Mouse (Mus musculus) layer of hippocampus, adult 18-20 months (tissue): ENCODE measurements around the gene Pglyrp2. TPM values are rescaled to one million over a fixed set of nuclear protein-coding genes. Genes with fewer than 3 reads are reported as not detected.
A peak's percentile ranks its signal among the peaks of the same experiment; 100 is the strongest.

Experiments used
- DNase-seq, 2 experiments: peaks; one replicate each; pipeline ENCODE4 v3.0.0; 2022; ENCODE audit warnings: low spot score in 2 of 2
- long read RNA-seq: library from polyadenylated mRNA; stranded (forward); transcript quantifications from one replicate; pipeline ENCODE4 v2.0.0, GENCODE M21; 2021
- total RNA-seq, 2 experiments: library from RNA; stranded (reverse); gene quantifications; 2 replicates each; pipeline ENCODE4 v1.2.3; 2021

Pglyrp2 gene
- not detected for total RNA-seq
- long read RNA-seq, result 0 reads

DNA sequence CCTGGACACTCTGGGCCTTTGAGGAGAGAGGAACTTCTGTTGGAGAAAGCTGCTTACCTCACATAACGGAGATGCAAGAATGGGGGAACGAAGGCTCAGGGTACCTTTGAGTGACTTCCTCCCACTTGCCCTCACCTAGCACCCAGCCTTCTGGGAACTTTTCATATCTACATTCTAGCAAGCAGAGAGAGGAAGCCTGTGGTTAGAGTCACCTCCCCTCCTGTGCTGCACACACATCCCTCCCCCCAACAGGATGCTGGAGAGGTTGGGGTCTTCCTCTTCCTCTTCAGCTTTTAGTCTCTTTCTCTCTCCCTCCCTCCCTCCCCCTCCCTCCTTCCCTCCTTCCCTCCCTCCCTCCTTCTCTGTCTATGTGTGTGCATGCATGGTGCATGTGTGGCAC lies at the start of gene Pglyrp2:
Pglyrp2 (minus strand) TSS at position 134 of the 400 bp plus-strand sequence.
- no peak for DNase-seq

DNA sequence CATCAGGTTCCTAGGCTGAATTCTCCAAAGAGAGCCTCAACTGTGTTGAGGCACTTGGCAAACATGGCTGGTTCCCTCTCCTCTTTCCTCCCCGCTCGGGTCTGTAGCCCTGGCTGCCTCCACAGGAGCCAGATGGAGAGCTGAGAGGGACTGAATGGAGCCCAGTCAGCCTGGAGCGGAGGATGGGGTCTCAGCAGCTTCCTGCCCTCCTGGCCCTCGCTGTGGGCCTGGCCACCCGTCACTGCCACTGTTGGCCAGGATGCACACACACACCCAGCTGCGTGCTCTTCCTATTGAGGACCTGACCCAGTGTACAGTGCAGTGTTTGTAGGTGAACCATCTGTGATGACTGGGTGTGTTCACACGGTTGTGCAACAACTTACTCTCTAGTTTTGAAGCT lies 48.2 kb upstream of the Pglyrp2 start:
- peak; percentile 9 to 41 for DNase-seq

DNA sequence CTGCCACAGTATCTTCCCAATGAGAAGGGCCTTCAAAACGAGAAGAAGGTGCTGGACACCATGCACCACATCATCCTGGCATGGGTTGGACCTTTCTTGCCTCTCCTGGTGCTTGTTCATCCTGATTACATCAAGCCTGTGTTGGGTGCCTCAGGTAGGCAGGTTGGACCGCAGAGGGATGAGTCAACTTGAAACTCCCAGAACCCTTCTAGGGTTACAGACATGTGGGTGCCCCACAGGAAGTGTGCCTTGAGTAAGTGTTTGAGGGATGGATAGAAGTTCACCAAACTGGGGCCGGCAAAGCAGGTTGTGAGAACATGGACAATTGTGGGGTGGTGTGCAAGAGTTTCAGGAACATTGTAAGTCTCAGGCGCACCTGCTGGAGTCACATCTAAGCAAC lies 46.8 kb upstream of the Pglyrp2 start:
- DNase-seq, result no peak

DNA sequence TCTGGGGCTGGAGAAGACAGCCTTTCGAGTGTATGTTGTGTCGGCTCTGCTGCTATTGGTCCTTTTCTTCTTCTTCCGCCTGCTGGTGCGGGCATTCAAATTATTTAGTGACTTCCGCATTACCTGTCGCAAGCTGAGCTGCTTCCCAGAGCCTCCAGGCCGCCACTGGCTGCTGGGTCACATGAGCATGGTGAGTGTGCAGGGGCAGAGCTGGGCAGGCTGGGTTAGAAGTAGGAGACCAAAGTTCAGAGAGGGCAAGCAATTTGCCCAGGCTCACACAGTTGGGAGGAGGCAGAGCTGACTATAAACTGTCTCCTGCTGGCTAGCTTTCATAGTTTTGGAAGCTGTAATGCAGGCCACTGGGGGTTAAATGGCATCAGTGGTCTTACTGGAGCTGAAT lies 44.5 kb upstream of the Pglyrp2 start:
- no peak for DNase-seq

DNA sequence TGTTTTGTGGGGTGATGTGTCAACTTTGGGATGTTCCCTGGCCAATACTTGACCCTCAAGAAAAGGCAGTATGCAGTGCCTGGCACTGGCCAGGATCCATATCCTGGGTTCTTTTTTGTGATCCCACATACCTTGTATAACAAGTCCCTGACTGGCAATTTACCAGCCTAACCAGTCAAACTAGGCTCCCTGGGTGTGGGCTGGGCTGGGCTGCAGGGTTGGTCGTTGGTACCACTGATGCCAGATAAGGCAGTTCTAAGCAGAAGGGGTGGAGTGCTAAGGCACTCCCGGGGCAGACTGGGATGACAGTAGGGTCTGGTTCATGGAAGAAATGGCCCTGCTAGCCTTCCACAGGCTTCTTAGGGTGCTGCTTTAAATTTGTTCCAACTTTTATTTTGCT lies 31.0 kb upstream of the Pglyrp2 start:
- DNase-seq, result no peak

DNA sequence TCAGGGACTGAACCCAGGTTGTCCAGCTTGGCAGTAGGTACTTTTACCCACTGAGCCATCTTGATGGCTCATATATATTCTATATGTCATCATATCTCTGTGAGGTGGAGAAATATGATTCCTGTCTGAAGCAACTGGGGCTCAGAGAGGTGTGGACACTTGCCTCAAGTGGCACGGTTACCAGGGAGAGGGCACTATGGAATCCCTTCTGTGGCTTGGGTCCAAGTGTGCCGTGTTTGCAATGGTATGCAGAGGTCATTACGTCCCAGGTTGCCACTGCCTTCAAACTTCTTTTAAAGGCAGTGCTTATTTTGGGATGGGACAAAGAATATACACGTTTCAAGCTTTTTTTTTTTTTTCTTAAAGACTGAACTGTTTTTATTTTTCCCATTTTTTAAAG lies 30.2 kb upstream of the Pglyrp2 start:
- no peak for DNase-seq

DNA sequence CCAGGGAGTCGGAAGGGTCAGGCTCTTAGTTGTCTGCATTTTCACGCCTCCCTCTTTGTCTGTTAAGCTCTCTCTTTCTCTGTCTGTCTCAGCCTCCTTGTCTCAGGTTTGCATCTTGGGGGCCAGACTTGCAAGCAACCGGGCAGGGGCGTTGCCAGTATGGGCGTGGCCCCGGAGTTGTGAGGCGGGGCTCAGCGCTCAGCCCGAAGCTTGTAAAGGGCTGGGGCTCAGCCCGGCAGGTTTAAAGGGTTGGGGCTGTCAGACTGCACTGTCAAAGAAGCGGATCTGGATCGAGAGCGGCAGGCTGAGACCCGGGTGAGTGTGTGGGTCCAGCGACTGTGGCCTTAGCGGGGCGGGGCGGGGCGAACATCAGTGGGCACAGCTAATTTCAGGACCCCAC lies 28.5 kb upstream of the Pglyrp2 start, which contains the start of gene Cyp4f39:
Cyp4f39 (plus strand) TSS at position 242 of the 400 bp plus-strand sequence.
- DNase-seq, result no peak

DNA sequence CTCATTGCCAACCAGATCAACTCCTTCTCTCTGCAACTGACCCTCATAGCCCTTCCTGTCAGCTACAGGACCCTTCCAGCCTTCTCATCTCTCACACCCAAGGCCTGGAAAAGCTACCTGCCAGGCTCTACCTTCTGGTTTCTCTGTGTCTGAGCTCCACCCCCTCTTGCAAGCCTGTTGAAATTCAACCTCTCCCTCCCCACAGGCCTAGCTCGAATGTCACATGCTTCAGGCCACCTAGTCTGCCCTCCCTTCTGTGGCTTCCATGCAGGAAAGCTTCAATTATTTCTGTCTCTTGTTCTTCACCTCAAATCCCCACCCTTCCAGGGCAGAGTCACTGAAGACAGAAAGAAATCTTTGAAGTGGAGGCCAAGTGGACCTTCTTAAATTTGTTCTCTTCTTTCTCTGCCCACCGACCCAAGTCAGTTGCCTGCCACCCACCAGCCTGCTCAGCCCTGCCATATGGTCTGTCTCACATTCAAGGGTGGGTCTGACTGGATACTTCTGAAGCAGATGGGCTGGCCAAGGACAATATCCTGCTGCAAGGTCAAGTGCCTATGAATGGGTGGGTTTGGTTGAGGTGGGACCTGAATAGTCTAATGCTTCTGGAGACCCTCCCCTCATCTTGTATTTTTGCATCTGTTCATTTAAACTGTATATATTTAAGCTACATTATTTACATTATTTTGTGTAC lies 27.0 kb upstream of the Pglyrp2 start:
- DNase-seq, result no peak

DNA sequence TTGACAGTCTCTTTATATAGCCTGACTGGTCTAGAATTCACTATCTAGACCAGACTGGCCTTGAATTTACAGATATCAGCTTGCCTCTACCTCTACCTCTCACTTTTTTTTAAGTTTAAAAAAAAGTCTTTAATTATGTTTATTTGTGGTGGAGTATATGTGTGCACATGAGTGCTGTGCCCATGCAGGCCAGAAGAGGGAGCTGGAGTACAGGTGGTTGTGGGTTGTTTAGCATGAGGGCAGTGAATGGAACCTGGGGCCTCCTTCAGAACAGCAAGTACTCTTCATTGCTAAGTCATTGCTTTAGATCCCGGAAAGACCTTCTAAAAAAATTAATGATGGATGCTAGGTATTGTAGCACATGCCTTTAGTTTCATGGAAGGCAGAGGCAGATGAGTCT lies 25.1 kb upstream of the Pglyrp2 start:
- no peak for DNase-seq

DNA sequence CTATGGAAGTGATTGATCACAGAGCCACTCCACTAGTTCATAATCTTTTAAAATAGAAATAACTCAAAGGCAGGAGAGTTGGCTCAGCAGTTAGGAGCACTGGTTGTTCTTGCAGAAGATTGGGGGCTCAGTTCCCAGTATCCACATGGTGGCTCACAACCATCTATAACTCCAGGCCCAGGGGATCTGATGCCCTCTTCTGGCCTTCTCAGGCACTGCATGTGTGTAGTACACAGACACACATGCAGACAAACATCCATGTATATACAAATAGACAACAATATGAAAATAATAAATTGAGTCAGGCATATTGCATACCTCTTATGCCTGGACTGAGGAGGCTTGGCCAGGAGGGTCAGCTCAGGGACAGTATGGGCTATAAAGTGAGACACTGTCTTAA lies 23.2 kb upstream of the Pglyrp2 start:
- DNase-seq, result no peak

DNA sequence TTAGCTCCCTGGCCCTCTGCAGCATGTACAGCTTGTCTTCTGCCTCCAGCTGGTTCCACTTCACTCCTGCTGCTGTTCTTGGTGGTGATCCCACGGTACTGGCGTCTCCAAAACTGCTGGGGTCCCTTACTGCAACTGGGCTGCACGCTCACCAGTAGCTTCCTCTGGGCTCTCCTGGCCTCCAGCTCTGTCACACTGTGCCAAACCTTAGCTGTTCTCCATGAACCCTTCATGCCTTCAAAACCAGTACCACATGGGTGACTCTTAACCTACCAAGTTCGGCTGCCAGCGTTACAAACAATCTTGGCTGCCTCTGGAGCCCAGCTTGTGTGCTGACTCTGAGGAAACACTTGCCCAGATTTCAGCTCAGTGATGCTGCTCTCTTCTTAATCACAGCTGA lies 21.0 kb upstream of the Pglyrp2 start:
- no peak for DNase-seq

DNA sequence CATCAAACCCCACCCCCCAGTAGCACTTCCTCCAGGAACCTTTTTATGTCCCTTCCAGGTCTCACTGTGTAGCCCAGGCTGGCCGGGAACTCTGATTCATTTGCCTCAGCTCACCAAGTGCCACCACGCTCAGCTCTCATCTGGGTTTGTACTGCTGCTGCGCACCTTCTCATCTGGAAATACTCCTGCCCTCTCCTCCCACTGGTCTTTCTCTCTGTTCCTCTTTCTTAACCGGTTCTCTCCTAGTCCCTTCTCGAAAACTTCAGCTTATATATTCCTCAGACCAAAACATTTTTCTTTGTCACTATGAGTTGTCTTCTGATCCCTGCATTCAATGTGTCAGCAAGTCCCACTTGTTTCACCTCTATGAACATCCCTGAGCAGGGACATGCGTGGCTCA lies 19.3 kb upstream of the Pglyrp2 start:
- DNase-seq, result no peak

DNA sequence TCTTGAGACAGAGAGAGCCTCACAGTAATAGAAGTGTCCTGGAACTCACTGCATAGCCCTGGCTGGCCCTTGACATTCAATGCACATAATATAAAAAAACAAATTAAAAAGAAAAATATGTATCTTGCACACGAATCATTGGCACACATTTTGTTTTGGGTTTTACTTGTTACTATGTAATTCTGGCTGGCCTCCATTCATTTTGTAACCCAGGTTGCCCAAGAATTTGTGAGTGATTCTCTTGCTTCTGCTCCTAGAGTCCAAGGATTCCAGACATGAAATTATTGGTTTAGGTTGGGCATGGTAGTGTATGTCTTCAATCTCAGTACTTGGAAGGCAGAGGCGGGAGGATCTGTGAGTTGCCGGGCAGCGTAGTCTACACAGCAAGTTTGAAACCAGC lies 13.1 kb upstream of the Pglyrp2 start:
- DNase-seq, result no peak

DNA sequence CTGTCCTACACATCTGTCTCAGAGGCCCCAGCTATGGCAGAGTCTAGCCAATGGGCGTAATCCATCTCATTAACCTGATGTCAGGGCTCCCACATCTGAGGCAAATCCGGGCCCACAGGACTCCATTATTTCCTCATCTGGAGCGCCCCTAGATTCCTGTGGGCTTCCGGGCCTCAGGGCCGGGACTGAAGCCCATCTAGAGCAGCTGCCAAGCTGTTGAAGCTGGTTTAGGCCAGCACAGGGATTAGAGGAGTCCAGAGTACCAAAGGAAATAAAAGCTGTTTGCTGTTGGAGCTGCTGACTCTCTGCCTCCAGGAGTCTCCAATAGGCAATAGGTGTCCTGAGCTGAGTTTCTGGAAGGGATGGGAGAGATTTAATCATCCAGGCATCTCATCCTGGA lies 11.2 kb upstream of the Pglyrp2 start:
- no peak for DNase-seq

DNA sequence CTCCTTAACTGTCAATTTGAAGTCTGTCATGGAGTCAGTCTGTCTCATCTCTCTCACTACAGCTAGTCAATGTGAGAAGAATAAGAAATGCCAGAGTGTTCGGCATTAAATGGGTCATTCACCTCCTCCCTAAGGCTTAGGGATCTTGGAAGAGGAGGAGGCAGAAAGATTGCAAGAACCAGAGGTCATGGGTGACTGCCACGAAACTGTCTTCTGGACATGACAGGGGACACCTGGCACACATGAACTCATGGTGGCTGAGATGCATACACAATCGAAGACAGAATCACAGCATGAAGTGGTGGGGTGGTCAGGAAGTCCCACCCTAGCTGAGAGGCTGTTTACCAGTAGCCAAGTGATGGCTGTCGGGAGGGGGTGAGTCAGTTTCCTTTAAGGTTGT lies 10.4 kb upstream of the Pglyrp2 start:
- DNase-seq, result no peak

DNA sequence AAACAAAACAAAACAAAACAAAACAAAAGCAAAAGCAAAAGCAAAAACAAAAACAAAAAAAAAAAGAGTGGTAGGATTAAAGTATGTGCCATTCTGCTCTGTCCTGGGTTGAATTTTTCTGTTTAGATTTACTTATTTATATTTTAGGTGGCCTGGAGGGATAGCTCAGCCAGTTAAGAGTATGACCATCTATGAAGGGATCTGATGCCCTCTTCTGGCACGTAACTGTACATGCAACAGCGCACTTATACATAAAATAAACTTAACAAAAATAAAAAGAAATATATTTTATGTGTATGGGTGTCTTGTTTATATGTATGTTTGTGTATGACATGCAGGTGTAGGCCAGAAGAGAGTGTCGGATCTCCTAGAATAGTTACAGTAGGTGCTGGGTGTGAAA lies 8.0 kb upstream of the Pglyrp2 start:
- DNase-seq, result peak in 1 of 2 experiments; percentile 10

DNA sequence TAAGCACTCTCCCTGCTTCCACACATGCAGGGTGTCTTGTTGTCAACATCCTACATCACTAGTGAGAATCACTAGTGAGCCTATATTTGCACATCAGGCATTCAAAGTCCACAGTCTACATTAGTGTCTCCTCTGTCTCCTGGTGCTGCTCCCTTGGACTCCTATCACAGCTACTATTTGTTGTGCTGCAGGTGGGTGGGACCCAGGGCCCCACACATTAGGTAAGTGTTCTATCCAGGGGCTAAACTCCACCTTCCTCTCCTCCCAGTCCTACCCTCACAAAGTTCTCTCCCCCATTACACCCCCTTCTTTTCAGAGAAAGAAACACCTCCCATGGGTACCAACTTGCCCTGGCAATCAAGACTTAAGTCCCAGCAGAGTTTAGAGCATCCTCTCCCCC lies 2.6 kb upstream of the Pglyrp2 start:
- no peak for DNase-seq

DNA sequence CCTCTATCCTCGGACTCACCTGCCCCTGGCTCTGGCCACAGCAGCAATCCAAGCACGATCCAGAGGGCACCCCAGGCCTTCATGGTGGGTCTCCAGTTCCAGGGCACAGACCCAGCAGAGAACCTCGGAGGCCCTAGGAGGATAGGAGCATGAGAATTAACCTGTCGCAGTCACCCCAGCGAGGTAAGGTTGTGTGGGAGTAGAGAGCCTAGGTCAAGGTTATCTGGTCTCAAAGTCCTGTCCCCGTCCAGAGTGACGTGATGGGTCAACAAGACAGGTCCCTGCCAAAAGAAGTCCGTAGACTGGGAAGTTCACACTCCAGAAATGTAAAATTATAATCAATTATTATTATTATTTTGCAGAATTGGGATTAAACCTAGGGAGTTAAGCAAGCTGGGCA lies 3.2 kb downstream of the Pglyrp2 start:
- no peak for DNase-seq

DNA sequence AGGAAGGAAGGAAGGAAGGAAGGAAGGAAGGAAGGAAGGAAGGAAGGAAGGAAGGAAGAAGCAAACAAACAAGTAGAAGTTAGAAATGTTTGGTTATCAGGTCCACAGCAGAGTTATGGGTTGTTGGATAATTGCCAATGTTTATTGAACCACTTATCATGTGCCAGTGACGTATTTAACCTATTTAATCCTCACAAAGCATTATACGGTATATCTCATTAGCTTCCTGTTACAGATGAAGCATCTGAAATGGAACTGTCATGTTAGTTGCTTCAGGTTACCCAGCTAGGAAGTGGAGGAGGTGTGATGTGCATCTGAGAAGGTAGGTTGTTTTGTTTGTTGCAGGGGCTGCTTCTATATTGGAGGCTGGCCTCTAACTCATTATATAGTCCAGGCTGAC lies 4.0 kb downstream of the Pglyrp2 start:
- DNase-seq, result no peak

DNA sequence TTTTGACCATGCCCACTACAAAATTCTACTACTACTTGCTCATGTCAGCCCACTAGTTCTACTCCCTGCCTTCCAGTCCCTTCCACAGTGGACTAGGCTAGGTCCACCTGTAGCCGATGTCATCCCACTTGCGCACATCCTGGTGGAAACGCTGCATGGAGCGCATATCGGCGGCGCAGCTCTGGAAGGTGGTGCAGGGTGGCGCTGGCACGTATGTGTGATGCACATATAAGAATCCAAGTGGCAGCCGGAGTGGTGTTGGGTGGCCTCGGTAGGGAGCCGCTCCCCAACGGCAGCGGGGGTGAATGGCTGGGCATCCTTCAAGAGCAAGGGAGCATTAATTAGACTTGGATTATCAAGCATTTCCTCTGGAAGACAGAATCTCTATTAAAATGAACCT lies 7.2 kb downstream of the Pglyrp2 start:
- DNase-seq, result no peak

DNA sequence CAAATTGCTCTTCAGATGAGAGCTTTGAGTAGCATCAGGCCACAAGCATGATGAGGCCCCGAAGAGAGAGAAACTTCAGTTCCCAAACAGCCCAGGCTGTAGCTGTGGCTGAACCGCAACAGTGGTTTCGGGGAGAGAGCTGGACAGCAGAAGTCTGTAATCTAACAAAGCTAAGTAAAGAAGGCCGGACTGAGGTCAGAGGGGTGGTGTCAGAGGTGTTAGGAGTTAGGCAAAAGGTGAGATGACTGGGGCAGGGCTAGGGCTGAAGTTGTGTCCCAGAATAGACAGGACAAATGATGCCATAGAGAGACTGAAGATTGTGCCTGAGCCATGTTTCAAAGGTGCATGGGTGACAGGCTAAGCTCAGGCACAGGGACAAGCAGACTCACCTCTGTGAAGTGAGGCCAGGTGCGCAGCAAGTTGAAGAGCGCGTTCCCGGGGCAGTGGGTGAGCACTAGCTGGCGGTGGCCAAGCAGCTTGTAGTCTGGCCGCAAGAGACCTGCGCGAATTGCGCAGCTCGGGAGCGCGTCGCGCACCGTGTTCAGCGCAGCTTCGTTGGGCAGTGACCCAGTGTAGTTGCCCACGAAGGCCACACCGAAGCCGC lies 8.4 kb downstream of the Pglyrp2 start:
- DNase-seq, result no peak

DNA sequence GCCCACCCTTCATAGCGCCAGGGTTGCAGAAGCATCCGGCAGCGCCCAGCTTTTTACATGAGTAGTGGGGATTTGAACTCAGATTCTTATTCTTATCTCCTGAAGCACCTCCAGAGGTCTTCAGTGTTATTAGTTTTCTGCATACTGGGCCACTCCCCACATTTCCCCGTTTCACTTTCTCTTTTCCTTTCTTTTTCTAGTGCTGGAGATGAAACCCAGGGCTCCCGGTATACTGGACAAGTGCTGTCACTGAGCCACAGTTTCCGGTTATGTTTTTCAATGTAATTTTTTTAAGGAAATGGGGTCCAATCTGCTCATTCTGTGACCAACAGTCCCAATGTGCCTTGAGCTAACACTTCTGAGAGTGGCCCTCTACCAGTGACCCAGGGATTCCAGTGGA lies 12.1 kb downstream of the Pglyrp2 start:
- no peak for DNase-seq

DNA sequence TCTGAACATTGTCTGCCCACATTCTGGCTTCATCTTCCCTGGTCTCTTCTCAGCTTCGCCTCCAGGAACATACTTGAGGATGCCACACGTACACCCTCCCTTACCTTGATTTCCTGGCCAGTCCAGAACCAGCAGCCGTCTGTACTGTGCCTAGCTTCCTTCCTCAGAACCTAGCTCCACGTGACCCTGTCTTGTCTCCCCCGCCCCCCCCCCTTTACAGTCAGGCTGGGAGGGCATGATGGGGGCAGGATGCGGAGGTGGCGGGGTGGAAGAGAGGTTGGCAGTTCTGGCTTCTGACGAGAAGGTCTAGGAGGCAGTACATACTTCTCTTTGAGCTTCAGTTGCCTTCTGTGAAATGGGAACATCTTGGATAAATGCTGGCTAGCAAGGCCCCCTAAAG lies 20.6 kb downstream of the Pglyrp2 start, which contains the start of gene Rasal3:
Rasal3 (minus strand) TSS at position 167 of the 400 bp plus-strand sequence.
- DNase-seq, result no peak
